Mouse (Mus musculus): ENCODE results near the gene Schip1. TPM values are rescaled to one million over a fixed set of nuclear protein-coding genes. Genes with fewer than 3 reads are reported as not detected.

The Schip1 gene
- polyA plus RNA-seq (2014; fragmentation: Nextera tagmentation; extraction: Ambion mirVana): 68.8 and 73.5 TPM in 2 replicates

- Histone ChIP-seq H3K4me3 (ENCODE audit: low read depth, low read length) (no peak within 1 kb of the TSS), H3K9me3 (replicated peaks; ENCODE audit: control insufficient read depth, low read length) (no peaks in the 10 kb centered on the region), H3K9ac (ENCODE audit: low read depth, low read length) (no peak within 1 kb of the TSS), H3K4me2 (no peak within 1 kb of the TSS), H3K27ac (ENCODE audit: low read depth, low read length) (no peak within 1 kb of the TSS), H3K4me1 (ENCODE audit: control insufficient read depth, insufficient read depth, low read length) (no peaks in the 10 kb centered on the region), H3K27me3 (ENCODE audit: control insufficient read depth, insufficient read depth, low read length) (no peaks in the 10 kb centered on the region), H3K36me3 (ENCODE audit: control insufficient read depth, insufficient read depth, low read length) (no peaks in the 10 kb centered on the region)
- 30% methylated on average over 12 of the region's 12 CpGs for WGBS (ENCODE audit: insufficient replicate concordance)
- no peak for ATAC-seq (replicated peaks; ENCODE audit: insufficient number of reproducible peaks, low FRiP score, low TSS enrichment)
These were observed at the start of gene Schip1 for GRCm38 (mm10) chr3:68064731-68065130. Gene Schip1, plus strand, starts transcription at chr3:68064802.

GRCm38 (mm10) chr3:68015786-68016185 lies 48.8 kb upstream of the Schip1 start:
- H3K4me1 ChIP-seq (ENCODE audit: control insufficient read depth, insufficient read depth, low read length): no peaks in the 10 kb centered on the region
- no peak overlapping the region for H3K4me3 ChIP-seq (ENCODE audit: low read depth, low read length)
- no peaks in the 10 kb centered on the region for H3K36me3 ChIP-seq (ENCODE audit: control insufficient read depth, insufficient read depth, low read length)
- no peaks in the 10 kb centered on the region for H3K27me3 ChIP-seq (ENCODE audit: control insufficient read depth, insufficient read depth, low read length)
- H3K9me3 ChIP-seq (replicated peaks; ENCODE audit: control insufficient read depth, low read length): no peaks in the 10 kb centered on the region
- WGBS (ENCODE audit: insufficient replicate concordance): 49% methylated on average over 1 of the region's 1 CpGs
- ATAC-seq (replicated peaks; ENCODE audit: insufficient number of reproducible peaks, low FRiP score, low TSS enrichment): no peak
- no peak overlapping the region for H3K9ac ChIP-seq (ENCODE audit: low read depth, low read length)
- no peak overlapping the region for H3K4me2 ChIP-seq
- no peak overlapping the region for H3K27ac ChIP-seq (ENCODE audit: low read depth, low read length)

GRCm38 (mm10) chr3:68019401-68019800 lies 45.2 kb upstream of the Schip1 start:
- Histone ChIP-seq H3K36me3 (ENCODE audit: control insufficient read depth, insufficient read depth, low read length) (no peaks in the 10 kb centered on the region), H3K4me2 (no peak overlapping the region), H3K9me3 (replicated peaks; ENCODE audit: control insufficient read depth, low read length) (no peaks in the 10 kb centered on the region), H3K9ac (ENCODE audit: low read depth, low read length) (no peak overlapping the region), H3K4me3 (ENCODE audit: low read depth, low read length) (no peak overlapping the region), H3K27me3 (ENCODE audit: control insufficient read depth, insufficient read depth, low read length) (no peaks in the 10 kb centered on the region), H3K4me1 (ENCODE audit: control insufficient read depth, insufficient read depth, low read length) (no peaks in the 10 kb centered on the region), H3K27ac (ENCODE audit: low read depth, low read length) (no peak overlapping the region)
- WGBS (ENCODE audit: insufficient replicate concordance): 53% methylated on average over 4 of the region's 4 CpGs
- no peak for ATAC-seq (replicated peaks; ENCODE audit: insufficient number of reproducible peaks, low FRiP score, low TSS enrichment)

GRCm38 (mm10) chr3:68036097-68036496 lies 28.5 kb upstream of the Schip1 start:
- no peak overlapping the region for H3K9ac ChIP-seq (ENCODE audit: low read depth, low read length)
- H3K4me1 ChIP-seq (ENCODE audit: control insufficient read depth, insufficient read depth, low read length): no peaks in the 10 kb centered on the region
- no peak overlapping the region for H3K4me3 ChIP-seq (ENCODE audit: low read depth, low read length)
- no peak overlapping the region for H3K27ac ChIP-seq (ENCODE audit: low read depth, low read length)
- no peaks in the 10 kb centered on the region for H3K36me3 ChIP-seq (ENCODE audit: control insufficient read depth, insufficient read depth, low read length)
- H3K4me2 ChIP-seq: no peak overlapping the region
- WGBS (ENCODE audit: insufficient replicate concordance): 65% methylated on average over 3 of the region's 3 CpGs
- no peaks in the 10 kb centered on the region for H3K27me3 ChIP-seq (ENCODE audit: control insufficient read depth, insufficient read depth, low read length)
- H3K9me3 ChIP-seq (replicated peaks; ENCODE audit: control insufficient read depth, low read length): no peaks in the 10 kb centered on the region
- ATAC-seq (replicated peaks; ENCODE audit: insufficient number of reproducible peaks, low FRiP score, low TSS enrichment): no peak

GRCm38 (mm10) chr3:68042951-68043350 lies 21.7 kb upstream of the Schip1 start:
- no peak for ATAC-seq (replicated peaks; ENCODE audit: insufficient number of reproducible peaks, low FRiP score, low TSS enrichment)
- Histone ChIP-seq H3K9ac (ENCODE audit: low read depth, low read length) (no peak overlapping the region), H3K4me3 (ENCODE audit: low read depth, low read length) (no peak overlapping the region), H3K9me3 (replicated peaks; ENCODE audit: control insufficient read depth, low read length) (no peaks in the 10 kb centered on the region), H3K27me3 (ENCODE audit: control insufficient read depth, insufficient read depth, low read length) (0 out of 2 replicates have a peak, but pooled peaks cover 2% of the 10 kb centered on the region), H3K4me1 (ENCODE audit: control insufficient read depth, insufficient read depth, low read length) (no peaks in the 10 kb centered on the region), H3K4me2 (no peak overlapping the region), H3K36me3 (ENCODE audit: control insufficient read depth, insufficient read depth, low read length) (no peaks in the 10 kb centered on the region), H3K27ac (ENCODE audit: low read depth, low read length) (no peak overlapping the region)
- WGBS (ENCODE audit: insufficient replicate concordance): 81% methylated on average over 2 of the region's 2 CpGs

- Histone ChIP-seq H3K9me3 (replicated peaks; ENCODE audit: control insufficient read depth, low read length) (no peaks in the 10 kb centered on the region), H3K4me3 (ENCODE audit: low read depth, low read length) (no peak overlapping the region), H3K36me3 (ENCODE audit: control insufficient read depth, insufficient read depth, low read length) (no peaks in the 10 kb centered on the region), H3K27ac (ENCODE audit: low read depth, low read length) (no peak overlapping the region), H3K9ac (ENCODE audit: low read depth, low read length) (no peak overlapping the region), H3K4me1 (ENCODE audit: control insufficient read depth, insufficient read depth, low read length) (no peaks in the 10 kb centered on the region), H3K27me3 (ENCODE audit: control insufficient read depth, insufficient read depth, low read length) (0 out of 2 replicates have a peak, but pooled peaks cover 2% of the 10 kb centered on the region), H3K4me2 (no peak overlapping the region)
- ATAC-seq (replicated peaks; ENCODE audit: insufficient number of reproducible peaks, low FRiP score, low TSS enrichment): no peak
- 47% methylated on average over 9 of the region's 9 CpGs for WGBS (ENCODE audit: insufficient replicate concordance)
These were observed 18.9 kb upstream of the Schip1 start for GRCm38 (mm10) chr3:68045475-68046416.

- no peak for ATAC-seq (replicated peaks; ENCODE audit: insufficient number of reproducible peaks, low FRiP score, low TSS enrichment)
- no peaks in the 10 kb centered on the region for H3K9me3 ChIP-seq (replicated peaks; ENCODE audit: control insufficient read depth, low read length)
- H3K27me3 ChIP-seq (ENCODE audit: control insufficient read depth, insufficient read depth, low read length): no peaks in the 10 kb centered on the region
- H3K4me2 ChIP-seq: no peak overlapping the region
- WGBS (ENCODE audit: insufficient replicate concordance): 48% methylated on average over 2 of the region's 2 CpGs
- no peaks in the 10 kb centered on the region for H3K4me1 ChIP-seq (ENCODE audit: control insufficient read depth, insufficient read depth, low read length)
- H3K9ac ChIP-seq (ENCODE audit: low read depth, low read length): no peak overlapping the region
- H3K4me3 ChIP-seq (ENCODE audit: low read depth, low read length): no peak overlapping the region
- H3K27ac ChIP-seq (ENCODE audit: low read depth, low read length): no peak overlapping the region
- H3K36me3 ChIP-seq (ENCODE audit: control insufficient read depth, insufficient read depth, low read length): no peaks in the 10 kb centered on the region
These were observed 11.1 kb upstream of the Schip1 start for GRCm38 (mm10) chr3:68053538-68053937.

- WGBS (ENCODE audit: insufficient replicate concordance): 28% methylated on average over 13 of the region's 13 CpGs
- H3K36me3 ChIP-seq (ENCODE audit: control insufficient read depth, insufficient read depth, low read length): no peaks in the 10 kb centered on the region
- H3K4me2 ChIP-seq: peak overlapping the region; percentile 47
- no peak overlapping the region for H3K9ac ChIP-seq (ENCODE audit: low read depth, low read length)
- H3K27ac ChIP-seq (ENCODE audit: low read depth, low read length): no peak overlapping the region
- H3K4me1 ChIP-seq (ENCODE audit: control insufficient read depth, insufficient read depth, low read length): no peaks in the 10 kb centered on the region
- no peak for ATAC-seq (replicated peaks; ENCODE audit: insufficient number of reproducible peaks, low FRiP score, low TSS enrichment)
- H3K27me3 ChIP-seq (ENCODE audit: control insufficient read depth, insufficient read depth, low read length): no peaks in the 10 kb centered on the region
- H3K4me3 ChIP-seq (ENCODE audit: low read depth, low read length): peak overlapping the region; percentile 11
- H3K9me3 ChIP-seq (replicated peaks; ENCODE audit: control insufficient read depth, low read length): no peaks in the 10 kb centered on the region
These were observed 9.5 kb upstream of the Schip1 start for GRCm38 (mm10) chr3:68055071-68055470.
